Mouse (Mus musculus) stomach, embryonic 16.5 days (tissue): Measurements from ENCODE around the gene Nufip1. TPM values are rescaled to one million over a fixed set of nuclear protein-coding genes. Genes with fewer than 3 reads are reported as not detected.

Experiments
- ATAC-seq: fragments of 200-750 bp; cut with Nextera tagmentation; 2 replicates; pipeline ENCODE4 v1.8.0; 2017; ENCODE audit warnings: moderate number of reproducible peaks, moderate TSS enrichment; ENCODE audit not compliant: insufficient read depth, low FRiP score
- H3K27ac ChIP-seq: fragments of 300-500 bp; sonication (generic); 2 replicates; pipeline ENCODE4 v1.5.1; 2014; ENCODE audit warnings: low read length
- H3K27me3 ChIP-seq: fragments of 300-500 bp; sonication (generic); 2 replicates; pipeline ENCODE4 v1.6.1; 2014; ENCODE audit warnings: low read length, control low read depth, mixed read lengths; ENCODE audit not compliant: control insufficient read depth, insufficient read depth
- H3K36me3 ChIP-seq: fragments of 300-500 bp; sonication (generic); 2 replicates; pipeline ENCODE4 v1.6.1; 2014; ENCODE audit warnings: low read length; ENCODE audit not compliant: control insufficient read depth, insufficient read depth
- H3K4me1 ChIP-seq: fragments of 300-500 bp; sonication (generic); 2 replicates; pipeline ENCODE4 v1.6.1; 2014; ENCODE audit warnings: low read length, control low read depth, mixed read lengths; ENCODE audit not compliant: control insufficient read depth, insufficient read depth
- H3K4me2 ChIP-seq: fragments of 300-500 bp; sonication (generic); 2 replicates; pipeline ENCODE4 v1.6.1; 2014; ENCODE audit warnings: low read depth, low read length, mixed read lengths
- H3K4me3 ChIP-seq: fragments of 300-500 bp; sonication (generic); replicated peaks from 2 replicates; pipeline ENCODE4 v1.5.1; 2014; ENCODE audit warnings: mild to moderate bottlenecking, low read length
- H3K9ac ChIP-seq: fragments of 300-500 bp; sonication (generic); 2 replicates; pipeline ENCODE4 v1.6.1; 2014; ENCODE audit warnings: low read length
- H3K9me3 ChIP-seq: fragments of 300-500 bp; sonication (generic); replicated peaks from 2 replicates; pipeline ENCODE4 v1.6.1; 2016; ENCODE audit warnings: low read length, control low read depth; ENCODE audit not compliant: control insufficient read depth
- WGBS: fragments of 180-500 bp; shearing (Covaris S2); extraction: QIAGEN DNeasy Blood & Tissue Kit; methylation state at CpG from one replicate; pipeline ENCODE4 v1.1.7; 2014; 5-methylcytosine and 5-hydroxymethylcytosine counted together
- polyA plus RNA-seq: library from polyadenylated mRNA; unstranded; fragments of >200 nt; fragmentation: Nextera tagmentation; extraction: Ambion mirVana; gene quantifications from 2 replicates; pipeline ENCODE4 v1.2.1, GENCODE M21; 2015

Gene Nufip1
- 11.8 and 12.9 TPM in 2 replicates for polyA plus RNA-seq

DNA sequence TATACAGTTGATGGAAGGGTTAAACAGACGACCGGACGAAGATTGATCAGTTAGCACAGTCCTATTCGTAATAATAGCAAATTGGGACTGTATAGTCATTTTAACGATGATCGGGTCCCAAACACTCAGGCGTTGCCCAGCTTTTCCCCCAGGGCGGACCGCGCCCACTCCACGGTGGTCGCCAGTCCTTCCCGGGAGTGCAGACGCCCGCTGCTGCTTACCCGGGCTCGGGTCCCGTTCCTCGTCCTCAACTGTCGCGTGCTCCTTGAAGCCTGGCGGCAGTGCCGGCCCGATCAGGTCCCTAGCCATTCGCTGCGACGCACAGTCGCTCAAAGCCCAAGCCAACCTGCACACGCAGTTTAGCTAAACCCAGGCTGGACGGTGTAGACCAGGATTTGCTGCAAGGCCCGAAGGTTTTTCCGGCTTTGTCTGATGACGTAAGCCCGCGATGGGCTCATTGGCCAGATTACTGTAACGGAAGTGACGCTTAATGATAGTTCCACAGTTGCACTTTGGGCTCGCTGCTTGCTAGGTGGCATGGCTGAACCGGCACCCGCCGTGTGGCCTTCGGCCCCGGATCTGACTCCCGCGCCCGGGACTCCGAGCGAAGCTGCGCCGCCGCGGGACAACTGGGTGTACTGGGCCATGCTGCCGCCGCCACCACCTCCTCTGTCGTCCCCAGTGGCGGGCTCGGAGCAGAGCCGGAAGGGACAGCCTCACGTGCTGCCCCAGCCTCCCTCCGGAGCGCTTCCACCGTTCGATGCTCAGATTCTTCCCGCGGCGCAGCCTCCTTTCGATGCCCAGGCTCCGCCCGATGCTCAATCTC, at the start of gene Nufip1, which contains the start of gene Gpalpp1:
TSS of gene Nufip1 (plus strand) at position 496 of the 826 bp plus-strand sequence.
TSS of gene Gpalpp1 (minus strand) at position 365 of the 826 bp plus-strand sequence.
- H3K4me3 ChIP-seq, result peak within 1 kb of the TSS; percentile 96
- H3K4me2 ChIP-seq, result peak within 1 kb of the TSS; percentile 88
- ATAC-seq, result peak; percentile 98
- peaks cover 6% of the 10 kb centered on the region; the same call in 1 of the 2 replicates for H3K4me1 ChIP-seq
- WGBS, result under 1% methylated on average over 69 of the region's 69 CpGs
- no peaks in the 10 kb centered on the region for H3K9me3 ChIP-seq
- no peaks in the 10 kb centered on the region for H3K27me3 ChIP-seq
- H3K27ac ChIP-seq, result peak within 1 kb of the TSS; percentile 88
- peaks cover 2% of the 10 kb centered on the region; the same call in 1 of the 2 replicates for H3K36me3 ChIP-seq
- peak within 1 kb of the TSS; percentile 93 for H3K9ac ChIP-seq

DNA sequence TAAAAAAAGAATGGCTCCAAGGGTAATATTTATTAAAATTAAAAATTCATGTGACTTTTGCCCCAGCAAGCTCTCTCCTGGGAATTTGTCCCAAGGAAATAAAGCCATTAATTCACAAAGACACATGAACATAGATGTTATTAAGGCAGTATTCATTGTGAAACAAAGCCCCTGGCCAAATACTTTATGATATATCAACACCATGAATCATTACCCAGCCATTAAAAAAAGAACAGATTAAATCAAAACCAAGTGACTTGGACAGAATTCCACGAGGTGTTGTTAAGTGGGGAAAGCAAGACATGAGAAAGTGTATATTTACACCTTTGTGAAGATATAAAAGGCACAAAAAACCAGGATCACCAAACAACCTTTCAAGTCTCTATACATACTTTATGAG, 43.5 kb upstream of the Nufip1 start:
- H3K27me3 ChIP-seq, result no peaks in the 10 kb centered on the region
- H3K9me3 ChIP-seq, result no peaks in the 10 kb centered on the region
- H3K4me3 ChIP-seq, result no peak overlapping the region
- ATAC-seq, result no peak
- WGBS, result 65% methylated on average over 1 of the region's 1 CpGs
- no peak overlapping the region for H3K4me2 ChIP-seq
- H3K4me1 ChIP-seq, result no peaks in the 10 kb centered on the region
- no peak overlapping the region for H3K9ac ChIP-seq
- no peaks in the 10 kb centered on the region for H3K36me3 ChIP-seq
- no peak overlapping the region for H3K27ac ChIP-seq

DNA sequence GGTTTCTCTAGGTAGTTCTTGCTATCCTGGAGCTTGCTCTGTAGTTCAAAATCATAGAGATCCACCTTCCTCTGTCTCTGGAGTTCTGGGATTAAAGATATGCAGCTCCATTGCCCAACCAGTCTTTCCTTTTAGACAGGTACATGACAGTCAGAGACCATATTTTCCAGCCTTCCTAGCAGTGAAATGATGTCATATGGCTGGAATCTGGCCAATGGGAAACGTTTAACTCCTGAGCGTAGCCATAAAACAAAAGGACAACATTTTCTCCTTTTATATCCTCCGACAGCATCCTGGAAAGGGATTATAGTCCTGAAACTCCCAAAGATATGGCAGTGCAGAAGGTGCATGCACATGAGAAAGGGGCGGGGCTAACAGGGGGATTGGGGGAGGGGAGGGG, 42.4 kb upstream of the Nufip1 start:
- no peaks in the 10 kb centered on the region for H3K27me3 ChIP-seq
- no peak for ATAC-seq
- no peak overlapping the region for H3K4me2 ChIP-seq
- H3K9me3 ChIP-seq, result no peaks in the 10 kb centered on the region
- 45% methylated on average over 4 of the region's 4 CpGs for WGBS
- H3K4me3 ChIP-seq, result no peak overlapping the region
- no peaks in the 10 kb centered on the region for H3K36me3 ChIP-seq
- no peak overlapping the region for H3K9ac ChIP-seq
- H3K4me1 ChIP-seq, result no peaks in the 10 kb centered on the region
- H3K27ac ChIP-seq, result no peak overlapping the region

DNA sequence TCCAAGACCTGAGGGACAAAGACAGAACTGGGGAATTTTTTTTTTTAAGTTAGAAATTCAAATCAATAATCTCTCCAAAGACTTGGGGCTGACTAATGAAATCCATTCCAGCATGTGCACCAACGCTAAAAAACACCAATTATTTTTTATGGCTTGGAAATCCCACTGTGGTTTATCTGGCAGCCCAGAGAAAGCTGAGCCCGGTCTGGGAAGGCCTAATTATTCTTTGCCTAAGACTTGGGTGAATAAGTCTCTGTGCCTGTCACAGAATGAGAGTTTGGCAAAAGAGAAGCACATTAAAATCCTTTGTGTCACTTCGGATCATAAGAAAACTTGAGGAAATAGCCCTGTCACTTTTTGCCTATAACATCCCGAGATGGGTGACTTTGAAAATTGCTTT, 41.4 kb upstream of the Nufip1 start:
- no peak overlapping the region for H3K9ac ChIP-seq
- 80% methylated on average over 4 of the region's 4 CpGs for WGBS
- no peaks in the 10 kb centered on the region for H3K4me1 ChIP-seq
- no peak overlapping the region for H3K27ac ChIP-seq
- no peaks in the 10 kb centered on the region for H3K36me3 ChIP-seq
- H3K9me3 ChIP-seq, result no peaks in the 10 kb centered on the region
- H3K4me2 ChIP-seq, result no peak overlapping the region
- H3K4me3 ChIP-seq, result no peak overlapping the region
- no peak for ATAC-seq
- H3K27me3 ChIP-seq, result no peaks in the 10 kb centered on the region

DNA sequence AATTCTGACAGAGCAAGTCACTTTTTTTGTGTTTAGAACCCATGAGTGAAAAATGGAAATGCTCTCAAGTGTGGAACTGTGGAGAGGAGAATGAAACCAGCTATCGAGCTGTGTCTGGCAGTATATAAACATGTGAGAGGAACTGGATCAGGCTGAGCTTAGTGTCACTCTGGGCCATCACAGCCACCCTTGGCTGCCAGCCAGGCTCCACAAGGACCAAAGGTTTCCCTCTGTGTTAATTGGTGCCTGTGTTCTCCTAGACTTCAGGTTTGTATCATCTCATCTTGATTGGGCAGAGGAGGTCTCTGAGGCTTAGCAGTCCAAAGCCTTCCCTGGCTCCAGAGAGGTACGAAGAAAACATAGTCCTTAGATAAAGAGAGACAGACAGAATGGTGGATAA, 38.1 kb upstream of the Nufip1 start:
- Histone ChIP-seq H3K27ac (no peak overlapping the region), H3K9ac (no peak overlapping the region), H3K36me3 (no peaks in the 10 kb centered on the region), H3K4me1 (no peaks in the 10 kb centered on the region), H3K4me3 (no peak overlapping the region), H3K27me3 (no peaks in the 10 kb centered on the region), H3K9me3 (no peaks in the 10 kb centered on the region), H3K4me2 (no peak overlapping the region)
- ATAC-seq, result no peak
- 65% methylated on average over 2 of the region's 2 CpGs for WGBS

DNA sequence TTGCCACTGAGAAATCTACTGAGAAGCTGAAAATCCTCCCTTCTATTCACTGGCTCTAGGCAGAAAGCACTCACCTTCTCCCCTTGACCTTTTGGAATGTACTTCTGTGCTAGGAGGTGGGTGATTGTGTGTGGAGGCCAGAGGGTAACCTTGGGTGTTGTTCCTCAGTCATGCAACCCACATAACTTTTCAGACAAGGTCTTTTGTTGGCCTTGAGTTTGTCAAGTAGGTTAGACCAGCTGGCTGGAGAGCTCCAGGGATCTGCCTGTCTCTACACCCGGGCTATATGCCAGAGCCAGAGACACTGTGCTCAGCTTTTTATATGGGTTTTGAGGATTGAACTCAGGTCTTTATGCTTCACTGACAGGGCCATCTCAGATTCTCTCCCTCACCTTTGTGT, 36.5 kb upstream of the Nufip1 start:
- Histone ChIP-seq H3K4me3 (no peak overlapping the region), H3K27me3 (no peaks in the 10 kb centered on the region), H3K27ac (no peak overlapping the region), H3K9ac (no peak overlapping the region), H3K4me1 (no peaks in the 10 kb centered on the region), H3K36me3 (no peaks in the 10 kb centered on the region), H3K9me3 (no peaks in the 10 kb centered on the region), H3K4me2 (no peak overlapping the region)
- 71% methylated on average over 1 of the region's 1 CpGs for WGBS
- ATAC-seq, result no peak

DNA sequence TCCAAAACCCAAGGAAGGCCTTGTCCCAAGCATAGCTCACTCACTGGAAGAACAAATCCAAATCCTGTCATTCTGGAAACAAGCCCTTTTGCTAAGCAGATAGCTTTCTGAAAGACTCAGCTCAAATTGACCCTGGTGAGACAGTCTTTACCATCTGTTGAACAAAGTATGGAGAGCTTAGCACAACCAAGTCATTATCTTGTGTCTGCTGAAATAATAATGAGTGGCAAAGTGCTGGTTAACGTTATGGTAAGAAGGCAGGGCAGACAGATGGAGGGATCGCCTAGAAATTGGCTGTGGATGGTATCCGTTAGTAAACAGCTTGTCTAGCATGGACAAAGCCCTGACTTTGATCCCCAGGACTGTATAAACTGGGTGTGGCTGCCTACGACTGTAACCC, 35.0 kb upstream of the Nufip1 start:
- Histone ChIP-seq H3K4me1 (no peaks in the 10 kb centered on the region), H3K4me2 (no peak overlapping the region), H3K4me3 (no peak overlapping the region), H3K27ac (no peak overlapping the region), H3K27me3 (no peaks in the 10 kb centered on the region), H3K9me3 (no peaks in the 10 kb centered on the region), H3K36me3 (no peaks in the 10 kb centered on the region), H3K9ac (no peak overlapping the region)
- ATAC-seq, result no peak
- 48% methylated on average over 4 of the region's 4 CpGs for WGBS

DNA sequence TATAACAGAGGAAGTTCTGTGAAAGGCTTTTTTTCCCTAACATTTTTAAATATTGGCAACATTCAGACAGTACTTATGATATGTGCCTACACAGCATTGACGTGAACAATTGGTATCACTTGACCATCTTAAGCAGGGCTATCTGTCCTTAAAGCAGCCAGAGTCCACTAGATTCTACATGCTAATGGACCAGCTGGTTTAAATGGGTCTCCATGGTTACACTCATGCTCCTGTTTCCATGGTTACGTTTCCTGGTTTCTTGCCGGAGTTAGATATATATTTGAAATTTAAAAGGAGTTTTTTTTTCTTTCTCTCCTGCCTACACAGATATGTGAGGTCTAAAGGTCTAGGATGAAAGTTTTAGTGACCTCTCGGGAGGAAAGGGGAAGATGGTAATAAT, 34.1 kb upstream of the Nufip1 start:
- H3K4me1 ChIP-seq, result no peaks in the 10 kb centered on the region
- H3K9me3 ChIP-seq, result no peaks in the 10 kb centered on the region
- H3K36me3 ChIP-seq, result no peaks in the 10 kb centered on the region
- H3K27me3 ChIP-seq, result no peaks in the 10 kb centered on the region
- H3K9ac ChIP-seq, result no peak overlapping the region
- H3K4me2 ChIP-seq, result no peak overlapping the region
- no peak overlapping the region for H3K4me3 ChIP-seq
- WGBS, result 55% methylated on average over 4 of the region's 4 CpGs
- H3K27ac ChIP-seq, result no peak overlapping the region
- no peak for ATAC-seq

DNA sequence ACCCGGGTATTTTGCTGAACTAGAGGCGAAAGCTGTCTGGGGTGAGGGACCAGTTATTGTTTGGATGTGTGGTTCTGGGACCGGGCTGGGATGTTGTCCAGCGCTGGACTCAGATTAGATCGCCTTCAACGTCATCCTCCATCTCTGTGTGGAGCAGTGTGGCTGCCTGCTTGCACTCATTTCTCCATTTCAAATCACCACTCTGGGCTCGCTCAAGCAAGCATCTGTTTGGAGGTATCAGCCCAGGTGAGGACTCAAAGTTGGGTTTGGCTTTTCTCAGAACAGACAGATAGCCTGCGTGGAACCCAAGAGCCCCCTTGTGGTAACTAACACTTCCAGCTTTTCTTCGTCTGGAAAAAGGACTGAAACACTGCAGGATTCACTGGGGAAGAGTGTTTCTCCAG, 33.6 kb upstream of the Nufip1 start:
- WGBS, result 46% methylated on average over 9 of the region's 9 CpGs
- H3K27ac ChIP-seq, result no peak overlapping the region
- H3K4me3 ChIP-seq, result no peak overlapping the region
- H3K27me3 ChIP-seq, result no peaks in the 10 kb centered on the region
- no peaks in the 10 kb centered on the region for H3K9me3 ChIP-seq
- no peak overlapping the region for H3K4me2 ChIP-seq
- H3K36me3 ChIP-seq, result no peaks in the 10 kb centered on the region
- no peaks in the 10 kb centered on the region for H3K4me1 ChIP-seq
- H3K9ac ChIP-seq, result no peak overlapping the region
- no peak for ATAC-seq
